Mouse (Mus musculus) testis, adult 2 months (tissue): ENCODE measurements at regions not wholly inside any gene's neighbourhood (a gene's known extent, or its start where the extent isn't known, plus 50 kb on each side); places are given as distances from the start of the nearest gene placed in this dataset.

ENCODE experiments used
- CTCF ChIP-seq: fragments of 200-500 bp; IDR thresholded peaks from 2 replicates; pipeline ENCODE4 v1.5.1; 2012; ENCODE audit warnings: low read depth, mild to moderate bottlenecking, inconsistent platforms, low read length, moderate library complexity; ENCODE audit not compliant: control insufficient read depth, insufficient read depth, insufficient replicate concordance
- POLR2A ChIP-seq: fragments of 200-500 bp; IDR thresholded peaks from 2 replicates; pipeline ENCODE4 v1.6.1; 2012; ENCODE audit warnings: low read depth, mild to moderate bottlenecking, inconsistent platforms, low read length, moderate library complexity; ENCODE audit not compliant: control insufficient read depth

- TF ChIP-seq CTCF = no peak
- TF ChIP-seq POLR2A = no peak
Measured at GRCm38 (mm10) chr10:17356041-17356440, 367.0 kb upstream of the Cited2 start.
